ENCODE assay signal across 7 mouse cellular contexts in the genomic region with DNA sequence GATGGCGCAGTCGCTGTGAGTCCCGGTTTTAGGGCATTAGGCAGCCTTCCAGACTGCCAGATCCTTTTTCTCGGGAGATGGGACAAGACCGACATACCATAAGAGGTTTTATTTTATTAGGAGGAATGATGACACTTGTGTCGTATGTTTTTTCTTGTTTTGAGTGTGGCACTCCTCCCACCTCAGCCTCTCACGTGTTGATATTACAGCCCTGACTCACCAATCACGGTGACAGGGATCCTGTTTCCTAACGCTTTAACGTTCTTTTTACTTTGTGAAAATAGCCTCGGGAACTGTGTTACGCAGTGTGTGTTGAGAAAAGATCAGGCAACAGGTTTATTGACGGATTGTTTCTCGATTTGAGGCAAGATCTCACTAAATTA. TPM values are rescaled to one million over a fixed set of nuclear protein-coding genes. Genes with fewer than 3 reads are reported as not detected.
DNase-seq lines count a peak whose midpoint lies in the region; ATAC-seq lines count a peak whose summit lies in the region.

No protein-coding gene starts in this region.

- ATAC-seq in intestine, embryonic 16.5 days: peak; percentile 34
- ATAC-seq in megakaryocyte, adult 5-6 weeks (ENCODE audit: poor library complexity, severe bottlenecking): peak; percentile 49

- H3K4me1 ChIP-seq in forebrain, embryonic 10.5 days: peaks cover 27% of the 10 kb centered on the region
- peaks cover 13% of the 10 kb centered on the region for H3K4me1 ChIP-seq in intestine, embryonic 16.5 days (ENCODE audit: control insufficient read depth, insufficient read depth, low read length)

- peak; percentile 41 for DNase-seq in right cerebral cortex, adult 18-20 months
- no peak for DNase-seq in right cerebral cortex, postnatal 14 days
- peak; percentile 76 for DNase-seq in adrenal gland, adult 2 months
- DNase-seq in forebrain, embryonic 10.5 days (ENCODE audit: extremely low spot score, low spot score): no peak
- DNase-seq in cerebellum, postnatal 14 days: no peak

- WGBS in forebrain, embryonic 10.5 days: 18% methylated on average over 14 of the region's 14 CpGs
- WGBS in intestine, embryonic 16.5 days: 4% methylated on average over 14 of the region's 14 CpGs

- peaks cover 46% of the 10 kb centered on the region for H3K36me3 ChIP-seq in forebrain, embryonic 10.5 days (replicated peaks)
- H3K36me3 ChIP-seq in intestine, embryonic 16.5 days (ENCODE audit: control insufficient read depth, insufficient read depth, low read length): peaks cover 12% of the 10 kb centered on the region

- peak overlapping the region; percentile 99 for H3K4me3 ChIP-seq in forebrain, embryonic 10.5 days
- H3K4me3 ChIP-seq in intestine, embryonic 16.5 days (ENCODE audit: low read length): peak overlapping the region; percentile 100

- no peaks in the 10 kb centered on the region for H3K27me3 ChIP-seq in forebrain, embryonic 10.5 days (ENCODE audit: poor library complexity, severe bottlenecking)
- H3K27me3 ChIP-seq in intestine, embryonic 16.5 days (replicated peaks; ENCODE audit: control insufficient read depth, insufficient read depth, low read length): no peaks in the 10 kb centered on the region

- peak overlapping the region; percentile 65 for H3K4me2 ChIP-seq in intestine, embryonic 16.5 days (ENCODE audit: low read depth, low read length)

- no peaks in the 10 kb centered on the region for H3K9me3 ChIP-seq in forebrain, embryonic 10.5 days
- H3K9me3 ChIP-seq in intestine, embryonic 16.5 days (ENCODE audit: control insufficient read depth, low read length): no peaks in the 10 kb centered on the region

- H3K9ac ChIP-seq in intestine, embryonic 16.5 days (ENCODE audit: low read depth, low read length): peak overlapping the region; percentile 98

- peak overlapping the region; percentile 89 for H3K27ac ChIP-seq in forebrain, embryonic 10.5 days
- peak overlapping the region; percentile 91 for H3K27ac ChIP-seq in intestine, embryonic 16.5 days (ENCODE audit: low read length)

RNA-seq across cellular contexts. Expression of a gene that starts 1.2 kb away (rescaled TPM):
- 10 to 100 TPM; 16.7 to 25.3 TPM for total RNA-seq in adrenal gland, adult 2 months (2021)
- polyA plus RNA-seq in adrenal gland, adult 2 months (2012; rRNA removed): 4.2 and 4.6 TPM in 2 replicates
- polyA plus RNA-seq in forebrain, embryonic 10.5 days (2016; fragmentation: Nextera tagmentation; extraction: Ambion mirVana): 16.5 and 18.2 TPM in 2 replicates
- polyA plus RNA-seq in intestine, embryonic 16.5 days (2015; fragmentation: Nextera tagmentation; extraction: Ambion mirVana): 12.0 and 12.7 TPM in 2 replicates
- 14.9 and 18.9 TPM in 2 replicates for total RNA-seq in megakaryocyte, adult 5-6 weeks (2015)
- total RNA-seq in megakaryocyte, adult 5-6 weeks (2017): 25.0 TPM in 2 replicates

RNA-seq across cellular contexts. Expression of a gene that starts 8.8 kb away (rescaled TPM):
- total RNA-seq in adrenal gland, adult 2 months (2021): 100 to 1,000 TPM; 706 to 786 TPM
- 10.3 and 11.0 TPM in 2 replicates for polyA plus RNA-seq in adrenal gland, adult 2 months (2012; rRNA removed)
- 761 and 771 TPM in 2 replicates for polyA plus RNA-seq in forebrain, embryonic 10.5 days (2016; fragmentation: Nextera tagmentation; extraction: Ambion mirVana)
- 606 and 662 TPM in 2 replicates for polyA plus RNA-seq in intestine, embryonic 16.5 days (2015; fragmentation: Nextera tagmentation; extraction: Ambion mirVana)
- total RNA-seq in megakaryocyte, adult 5-6 weeks (2015): 891 and 940 TPM in 2 replicates
- total RNA-seq in megakaryocyte, adult 5-6 weeks (2017): 1,387 and 1,407 TPM in 2 replicates

RNA-seq across cellular contexts. Expression of a gene that starts 40.2 kb away (rescaled TPM):
- total RNA-seq in adrenal gland, adult 2 months (2021): 1 to 10 TPM; 6.1 to 9.3 TPM
- 0.27 and 0.34 TPM in 2 replicates for polyA plus RNA-seq in adrenal gland, adult 2 months (2012; rRNA removed)
- polyA plus RNA-seq in forebrain, embryonic 10.5 days (2016; fragmentation: Nextera tagmentation; extraction: Ambion mirVana): 17.4 and 18.3 TPM in 2 replicates
- polyA plus RNA-seq in intestine, embryonic 16.5 days (2015; fragmentation: Nextera tagmentation; extraction: Ambion mirVana): 4.7 and 5.8 TPM in 2 replicates
- total RNA-seq in megakaryocyte, adult 5-6 weeks (2015): 3.4 and 5.4 TPM in 2 replicates
- 3.0 and 7.4 TPM in 2 replicates for total RNA-seq in megakaryocyte, adult 5-6 weeks (2017)

RNA-seq across cellular contexts. Expression of a gene that starts 54.6 kb away (rescaled TPM):
- 100 to 1,000 TPM; 100 to 110 TPM for total RNA-seq in adrenal gland, adult 2 months (2021)
- 2.9 and 3.2 TPM in 2 replicates for polyA plus RNA-seq in adrenal gland, adult 2 months (2012; rRNA removed)
- polyA plus RNA-seq in forebrain, embryonic 10.5 days (2016; fragmentation: Nextera tagmentation; extraction: Ambion mirVana): 330 and 358 TPM in 2 replicates
- polyA plus RNA-seq in intestine, embryonic 16.5 days (2015; fragmentation: Nextera tagmentation; extraction: Ambion mirVana): 161 and 177 TPM in 2 replicates
- total RNA-seq in megakaryocyte, adult 5-6 weeks (2015): 85.2 and 88.2 TPM in 2 replicates
- 97.0 and 104 TPM in 2 replicates for total RNA-seq in megakaryocyte, adult 5-6 weeks (2017)

Comparison
In these comparisons a context has a peak if more than half of its experiments do, and no peak if none do; other contexts are left out.
1. DNase-seq: peak in right cerebral cortex, adult 18-20 months (single experiment) and adrenal gland, adult 2 months (single experiment); none in right cerebral cortex, postnatal 14 days (single experiment), forebrain, embryonic 10.5 days (single experiment) and cerebellum, postnatal 14 days (0 of 2).
2. RNA of a gene that starts 8.8 kb away (polyA plus RNA-seq): 761 to 771 TPM in forebrain, embryonic 10.5 days and 606 to 662 TPM in intestine, embryonic 16.5 days; 10.3 to 11.0 TPM in adrenal gland, adult 2 months; every median in the first group is over 10 times any median in the second.